Mouse (Mus musculus): Measurements from ENCODE around the gene Myef2.

GRCm38 (mm10) chr2:125088757-125089156 lies 34.7 kb downstream of the Myef2 start:
- TF ChIP-seq CTCF (IDR thresholded peaks at IDR 0.05; ENCODE audit: control insufficient read depth, insufficient read depth, insufficient replicate concordance, low read depth, low read length) (no peak), POLR2A (IDR thresholded peaks at IDR 0.05; ENCODE audit: control insufficient read depth, low read depth, low read length) (no peak)

All from testis, adult 2 months (tissue).